Mouse (Mus musculus): ENCODE results near the gene Hoxa5.

Hoxa5 gene

DNA sequence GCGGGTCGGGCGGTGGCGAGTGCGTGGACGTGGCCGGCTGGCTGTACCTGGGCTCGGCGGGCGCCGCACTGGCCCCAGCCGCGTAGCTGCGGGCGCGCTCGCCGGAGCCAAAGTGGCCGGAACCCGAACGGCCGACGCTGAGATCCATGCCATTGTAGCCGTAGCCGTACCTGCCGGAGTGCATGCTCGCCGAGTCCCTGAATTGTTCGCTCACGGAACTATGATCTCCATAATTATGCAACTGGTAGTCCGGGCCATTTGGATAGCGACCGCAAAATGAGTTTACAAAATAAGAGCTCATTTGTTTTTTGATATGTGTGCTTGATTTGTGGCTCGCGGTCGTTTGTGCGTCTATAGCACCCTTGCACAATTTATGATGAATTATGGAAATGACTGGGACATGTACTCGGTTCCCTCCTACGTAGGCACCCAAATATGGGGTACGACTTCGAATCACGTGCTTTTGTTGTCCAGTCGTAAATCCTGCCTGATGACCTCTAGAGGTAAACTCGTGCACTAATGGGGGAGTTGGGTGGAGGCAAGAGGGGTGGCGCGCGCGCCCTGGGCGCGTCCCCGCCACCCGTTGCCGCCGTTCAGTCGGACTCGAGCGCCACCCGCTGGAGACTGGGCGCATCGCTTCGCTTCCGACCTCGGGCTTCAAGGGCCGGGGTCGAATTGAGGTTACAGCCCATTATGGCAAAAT, at the start of gene Hoxa5:
Gene Hoxa5, minus strand, starts transcription at position 538 of the 703 bp plus-strand sequence.
- no peak for DNase-seq (ENCODE audit: extremely low read depth, low read depth, low spot score)

- no peak for DNase-seq (ENCODE audit: extremely low read depth, low read depth, low spot score)
Observed at GRCm38 (mm10) chr6:52253511-52254500, 49.4 kb upstream of the Hoxa5 start.

DNA sequence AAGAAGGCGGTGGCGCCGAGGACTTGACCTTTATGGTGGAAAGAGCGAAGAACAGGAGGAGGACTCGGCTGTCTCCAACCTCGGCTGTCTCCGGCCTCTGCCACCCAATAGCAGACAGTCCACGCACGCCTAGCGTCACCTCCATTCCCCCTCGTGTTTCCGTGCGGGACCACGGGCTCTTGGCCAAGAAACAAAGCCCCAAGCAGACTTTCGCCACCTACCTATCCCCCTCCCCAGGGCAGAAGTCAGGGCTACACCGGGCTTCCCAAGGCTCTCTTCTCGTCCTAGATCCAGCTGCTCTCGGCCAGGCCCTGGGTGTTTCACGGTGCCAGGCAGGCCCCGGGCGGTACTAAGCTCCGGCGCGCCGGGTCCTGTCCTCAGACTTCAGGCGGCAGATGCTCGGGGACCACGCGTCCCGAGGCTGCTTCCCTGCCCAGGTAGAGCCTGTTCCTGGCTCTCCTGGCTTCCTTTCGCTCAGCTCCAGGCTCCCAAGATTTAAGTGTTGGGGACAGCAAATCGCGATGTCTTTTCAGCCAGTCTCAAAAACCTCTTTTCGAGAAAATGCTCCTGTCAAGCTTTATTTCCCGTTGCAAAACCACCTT, 48.5 kb upstream of the Hoxa5 start:
- DNase-seq (ENCODE audit: extremely low read depth, low read depth, low spot score): no peak

DNA sequence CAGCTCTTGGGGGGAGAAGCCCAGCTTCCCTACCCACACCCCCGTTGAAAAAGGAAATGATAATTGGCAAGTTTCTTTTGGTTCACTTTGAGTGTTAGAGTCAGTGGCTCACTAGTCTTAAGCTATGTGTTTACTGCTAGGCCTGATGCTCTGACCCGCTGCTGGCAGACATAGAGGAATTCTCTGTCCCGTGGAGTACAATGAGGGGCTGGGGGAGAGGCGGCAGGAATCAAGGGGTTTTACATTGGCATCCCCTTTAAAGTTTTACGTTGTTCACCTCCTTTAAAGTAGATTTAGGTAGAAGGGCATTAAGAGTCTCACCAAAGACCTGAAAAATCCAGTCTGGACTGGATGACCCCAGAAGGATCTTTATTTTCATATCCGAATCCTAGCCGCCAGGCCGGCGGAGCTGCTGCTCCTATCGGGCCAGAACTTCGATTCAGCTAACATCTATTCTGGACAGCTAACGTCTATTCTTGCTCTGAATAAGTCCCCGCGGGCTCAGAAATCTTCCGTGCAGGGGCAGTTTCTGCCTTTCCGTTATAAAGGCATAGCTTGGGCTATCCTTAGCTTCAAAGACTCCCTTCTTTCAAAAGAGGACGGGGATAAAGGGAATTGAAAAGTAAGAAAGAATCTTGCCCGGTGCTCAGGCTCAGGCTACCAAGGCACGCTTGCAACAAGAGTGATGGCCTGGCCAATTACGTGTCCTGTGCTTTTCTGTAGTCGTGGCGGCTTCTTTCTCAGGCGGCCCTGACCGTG, 47.8 kb upstream of the Hoxa5 start:
- DNase-seq (ENCODE audit: extremely low read depth, low read depth, low spot score): no peak

DNA sequence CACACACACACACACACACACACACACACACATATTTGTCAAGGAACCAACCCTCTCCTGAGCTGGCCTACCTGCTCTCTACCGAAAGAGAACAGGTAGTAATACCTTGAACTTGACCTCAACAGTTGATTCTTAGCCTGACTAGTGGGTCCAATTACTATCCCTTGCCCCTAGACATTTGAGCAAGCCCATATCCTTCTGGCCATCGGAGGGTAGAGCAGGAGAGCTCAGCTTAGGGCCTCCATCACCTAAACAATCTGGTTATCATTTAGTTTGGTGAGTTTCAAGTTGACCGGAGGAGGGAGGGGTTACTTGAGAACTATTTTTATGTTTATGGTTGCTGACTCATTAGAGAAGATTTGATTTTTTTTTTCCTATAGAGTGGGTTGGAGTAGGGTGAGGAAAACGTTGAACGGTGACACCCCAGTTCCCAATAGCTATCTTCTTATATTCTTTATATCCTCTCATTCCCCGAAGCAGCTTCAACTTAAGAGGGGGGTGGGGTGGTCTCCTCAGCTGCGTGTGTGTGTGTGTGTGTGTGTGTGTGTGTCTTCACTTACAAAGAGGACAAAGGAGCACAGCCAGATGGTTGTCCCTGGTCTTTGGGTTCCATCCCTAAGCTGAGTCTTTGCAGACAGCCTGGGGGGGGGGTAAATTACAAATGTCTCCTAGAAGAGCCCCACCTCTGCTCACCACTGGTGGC, 46.9 kb upstream of the Hoxa5 start:
- DNase-seq (ENCODE audit: extremely low read depth, low read depth, low spot score): no peak

DNA sequence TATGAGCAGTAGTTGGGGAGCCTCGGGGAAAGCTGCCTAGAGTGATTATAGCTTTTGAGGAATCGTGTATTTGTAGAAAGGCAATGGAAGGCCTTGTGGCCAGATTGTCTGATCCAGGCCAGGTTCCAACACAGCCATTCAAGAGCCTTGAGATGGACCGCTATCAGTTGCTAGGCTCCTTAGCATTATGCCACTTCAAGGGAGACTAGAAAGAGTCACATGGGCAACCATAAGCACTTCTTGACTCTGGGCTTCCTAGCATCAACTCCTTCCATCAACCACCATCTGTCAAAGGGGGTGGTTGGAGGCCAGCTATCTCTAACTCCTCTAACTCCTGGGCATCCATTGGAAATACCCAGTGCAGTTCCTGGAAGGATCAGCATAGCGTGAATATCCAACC, 45.4 kb upstream of the Hoxa5 start:
- DNase-seq (ENCODE audit: extremely low read depth, low read depth, low spot score): no peak

DNA sequence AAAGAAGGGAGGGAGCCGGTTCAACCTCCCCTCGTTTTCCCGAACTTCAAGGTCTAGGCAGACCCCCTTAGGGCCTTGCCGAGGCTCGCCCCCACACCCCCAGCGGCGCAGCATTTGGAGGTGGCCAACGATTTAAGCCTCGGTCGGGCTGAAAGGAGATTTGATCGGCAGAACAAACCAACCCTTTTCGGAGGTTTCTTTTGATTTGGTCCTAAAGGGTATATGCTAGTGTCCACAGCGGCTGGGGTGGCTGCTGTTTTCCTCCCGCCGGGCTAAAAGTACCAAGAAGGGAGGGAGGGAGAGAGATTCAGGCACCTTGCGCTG, 45.0 kb upstream of the Hoxa5 start:
- no peak for DNase-seq (ENCODE audit: extremely low read depth, low read depth, low spot score)

GRCm38 (mm10) chr6:52248638-52249414, 44.4 kb upstream of the Hoxa5 start:
- DNase-seq (ENCODE audit: extremely low read depth, low read depth, low spot score): no peak

DNA sequence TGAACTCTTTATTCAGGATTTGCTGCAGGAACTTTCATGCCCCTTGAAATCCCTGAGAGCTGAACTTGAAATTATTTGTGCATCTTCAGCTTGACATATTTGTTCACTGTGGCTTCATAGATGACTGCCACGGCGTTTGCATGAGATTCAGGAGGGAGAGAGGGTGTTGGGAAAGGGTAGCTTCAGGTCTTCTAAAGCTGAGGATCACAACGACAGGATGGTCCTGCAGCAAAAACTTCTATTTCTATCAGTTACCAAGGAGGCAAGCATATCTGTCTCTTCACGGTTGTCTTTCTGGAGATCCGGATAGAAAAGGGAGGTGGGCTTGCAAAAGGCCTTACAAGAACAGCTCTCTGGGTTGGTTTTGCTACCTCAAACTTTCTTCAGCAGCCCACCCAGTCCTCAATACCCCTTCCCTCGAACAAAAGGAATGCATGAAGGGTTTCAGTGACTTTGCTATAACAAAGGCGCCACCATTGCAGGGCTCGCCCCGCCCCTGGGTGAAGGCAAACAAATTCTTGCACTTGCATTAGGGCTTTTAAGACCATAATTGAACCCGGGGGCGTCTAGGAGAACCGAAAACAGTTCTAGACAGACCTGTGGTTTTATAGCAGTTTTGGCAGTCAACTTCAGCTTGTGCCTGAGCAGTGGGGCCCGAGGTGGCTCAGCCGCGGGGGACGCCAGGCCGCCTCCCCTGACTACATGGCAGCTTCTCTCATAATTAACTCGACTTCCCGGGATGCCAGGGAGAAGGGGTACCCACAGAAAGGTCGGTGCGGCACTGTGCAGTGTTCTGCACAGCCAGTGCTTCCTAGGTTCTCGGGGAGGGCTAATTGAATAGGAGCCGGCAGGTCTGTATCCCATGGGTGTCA, 43.6 kb upstream of the Hoxa5 start:
- no peak for DNase-seq (ENCODE audit: extremely low read depth, low read depth, low spot score)

DNA sequence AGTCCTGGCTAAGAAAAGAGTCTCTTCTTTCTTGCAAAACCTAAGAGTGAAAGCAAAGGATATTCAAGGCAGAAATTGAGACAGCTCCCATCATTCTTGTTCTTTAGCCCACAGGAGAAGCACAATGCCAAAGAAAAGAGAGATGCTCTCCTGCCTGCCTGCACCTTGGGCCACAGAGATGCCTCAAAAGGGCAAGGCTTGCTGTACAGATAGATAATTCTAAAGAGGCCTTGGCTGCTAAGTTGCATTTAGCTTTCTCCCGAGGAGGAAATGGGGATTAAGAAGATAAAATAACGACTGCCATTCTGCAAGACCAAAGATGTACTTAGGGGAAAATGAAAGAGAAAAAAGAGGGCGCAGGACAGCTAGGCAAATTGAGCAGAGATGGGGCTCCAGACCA, 42.5 kb upstream of the Hoxa5 start:
- DNase-seq (ENCODE audit: extremely low read depth, low read depth, low spot score): no peak

DNA sequence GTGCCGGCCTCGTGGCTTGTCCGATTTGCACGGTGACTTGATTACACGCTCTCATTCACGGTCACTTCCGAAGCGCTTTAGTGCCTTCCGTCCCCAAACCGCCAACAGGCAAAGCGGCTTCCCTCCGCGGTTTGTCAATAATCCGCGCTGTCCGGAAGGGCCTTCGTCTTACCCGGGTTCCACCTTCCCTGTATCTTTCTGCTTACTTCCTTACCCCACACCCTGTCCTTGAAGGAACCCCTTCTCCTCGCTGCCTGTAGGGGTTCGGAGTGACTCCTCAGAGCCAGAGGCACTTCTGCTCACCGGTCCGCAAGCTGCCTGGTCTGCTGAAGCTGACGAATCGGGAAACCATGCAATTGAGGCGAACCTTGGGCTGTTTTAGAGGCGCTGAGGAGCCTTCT, 42.0 kb upstream of the Hoxa5 start:
- DNase-seq (ENCODE audit: extremely low read depth, low read depth, low spot score): no peak

- DNase-seq (ENCODE audit: extremely low read depth, low read depth, low spot score): no peak
Observed at GRCm38 (mm10) chr6:52245757-52246142, 41.4 kb upstream of the Hoxa5 start, which contains the start of gene Hoxa11. TSS of gene Hoxa11 (minus strand) at chr6:52245810.

GRCm38 (mm10) chr6:52245040-52245756, 40.8 kb upstream of the Hoxa5 start:
- DNase-seq (ENCODE audit: extremely low read depth, low read depth, low spot score): no peak

GRCm38 (mm10) chr6:52244471-52245039, 40.2 kb upstream of the Hoxa5 start:
- DNase-seq (ENCODE audit: extremely low read depth, low read depth, low spot score): no peak

- no peak for DNase-seq (ENCODE audit: extremely low read depth, low read depth, low spot score)
Observed at GRCm38 (mm10) chr6:52243681-52244121, 39.3 kb upstream of the Hoxa5 start.

GRCm38 (mm10) chr6:52242801-52243332, 38.5 kb upstream of the Hoxa5 start:
- DNase-seq (ENCODE audit: extremely low read depth, low read depth, low spot score): no peak

GRCm38 (mm10) chr6:52241001-52241621, 36.7 kb upstream of the Hoxa5 start:
- DNase-seq (ENCODE audit: extremely low read depth, low read depth, low spot score): no peak

All from fat pad, adult 2 months (tissue).